9 mouse cellular contexts compared by ENCODE assay signal in the genomic region with DNA sequence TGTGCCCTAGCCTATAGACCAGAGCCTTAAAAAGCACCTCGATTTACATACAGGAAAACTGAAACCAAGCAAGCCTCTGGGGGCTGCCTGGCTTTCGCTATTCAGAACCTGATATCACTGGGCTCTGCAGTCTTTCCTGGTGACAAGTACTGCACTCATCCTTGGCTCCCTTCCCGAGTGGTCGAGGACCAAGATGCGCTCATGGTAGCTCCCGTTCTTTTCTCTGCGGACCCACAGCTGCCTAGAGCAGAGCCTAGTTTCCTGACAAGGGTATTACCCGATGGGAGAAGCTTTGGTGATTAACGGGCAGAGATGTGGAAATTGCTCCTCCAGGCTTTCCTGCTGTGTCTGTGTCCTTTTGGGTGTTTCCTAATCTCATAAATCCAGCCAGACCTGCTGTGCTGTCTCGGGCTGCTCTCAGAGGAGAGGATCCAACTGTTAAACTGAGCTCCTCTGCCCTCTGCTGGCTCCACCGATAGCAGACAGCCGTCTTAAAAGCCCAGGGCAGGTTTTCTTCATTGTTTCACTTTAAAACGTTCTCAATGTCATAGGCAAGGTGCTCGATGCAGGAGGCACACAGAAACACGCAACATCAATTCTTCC. TPM values are rescaled to one million over a fixed set of nuclear protein-coding genes. Genes with fewer than 3 reads are reported as not detected.
DNase-seq lines count a peak whose midpoint lies in the region; ATAC-seq lines count a peak whose summit lies in the region.
"Had no signal": no experiment of that assay in that cellular context is flagged by ENCODE, and none has a peak within 500 bp of the region (broad histone marks: within the 10 kb centered on the region; RNA-seq: fewer than 3 reads in every experiment).

No protein-coding gene starts in this region.

- H3K36me3 ChIP-seq in embryonic facial prominence, embryonic 11.5 days (replicated peaks; ENCODE audit: control insufficient read depth, insufficient read depth, low read depth, low read length) = no peaks in the 10 kb centered on the region
- H3K36me3 ChIP-seq in midbrain, embryonic 11.5 days (ENCODE audit: control insufficient read depth, insufficient read depth, low read length) = no peaks in the 10 kb centered on the region
- H3K36me3 ChIP-seq: G1E had no signal

- no peak overlapping the region for H3K27ac ChIP-seq in embryonic facial prominence, embryonic 11.5 days (replicated peaks; ENCODE audit: low read depth, low read length)
- H3K27ac ChIP-seq in midbrain, embryonic 11.5 days (ENCODE audit: low read depth, low read length) = no peak overlapping the region

- no peak overlapping the region for H3K4me3 ChIP-seq in embryonic facial prominence, embryonic 11.5 days (ENCODE audit: low read depth, low read length)
- H3K4me3 ChIP-seq in midbrain, embryonic 11.5 days (ENCODE audit: low read depth, low read length) = peak overlapping the region; percentile 17; the same call in 1 of the 2 replicates

- no peak overlapping the region for H3K9ac ChIP-seq in embryonic facial prominence, embryonic 11.5 days (replicated peaks; ENCODE audit: low read length)
- H3K9ac ChIP-seq in midbrain, embryonic 11.5 days (ENCODE audit: low read length) = peak overlapping the region; percentile 18; the same call in 1 of the 2 replicates

- intact Hi-C loops in left cerebral cortex, postnatal 4 days (cut with DNase I) = loop anchor here (2.0 kb wide), 2 partner anchors 347 to 445 kb away; no protein-coding TSS in a partner anchor

- no peaks in the 10 kb centered on the region for H3K27me3 ChIP-seq in embryonic facial prominence, embryonic 11.5 days (ENCODE audit: control insufficient read depth, insufficient read depth, low read length)
- H3K27me3 ChIP-seq in midbrain, embryonic 11.5 days (ENCODE audit: control insufficient read depth, insufficient read depth, low read length) = no peaks in the 10 kb centered on the region

- H3K4me1 ChIP-seq in embryonic facial prominence, embryonic 11.5 days (ENCODE audit: control insufficient read depth, insufficient read depth, low read length) = no peaks in the 10 kb centered on the region
- H3K4me1 ChIP-seq in midbrain, embryonic 11.5 days (ENCODE audit: control insufficient read depth, insufficient read depth, low read length) = 0 out of 2 replicates have a peak, but pooled peaks cover 3% of the 10 kb centered on the region

- no peaks in the 10 kb centered on the region for H3K9me3 ChIP-seq in embryonic facial prominence, embryonic 11.5 days (replicated peaks; ENCODE audit: control insufficient read depth, low read length)
- no peaks in the 10 kb centered on the region for H3K9me3 ChIP-seq in midbrain, embryonic 11.5 days (ENCODE audit: control insufficient read depth, low read length)

- no peak for ATAC-seq in embryonic facial prominence, embryonic 11.5 days (replicated peaks; ENCODE audit: insufficient number of reproducible peaks, low FRiP score, low TSS enrichment, low read depth)
- ATAC-seq in midbrain, embryonic 11.5 days (ENCODE audit: low FRiP score) = peak; percentile 86

- peak; percentile 70 for DNase-seq in urinary bladder, postnatal 14 days (ENCODE audit: low spot score)
- DNase-seq in urinary bladder, postnatal 10 days (ENCODE audit: low spot score) = no peak
- DNase-seq in embryonic facial prominence, embryonic 11.5 days (ENCODE audit: low spot score) = peak; percentile 83
- DNase-seq in heart, adult 18-20 months = peak; percentile 69 to 80
- peak; percentile 71 for DNase-seq in kidney, adult 18-20 months
- DNase-seq in left cerebral cortex, postnatal 4 days = peak; percentile 78
- DNase-seq in midbrain, embryonic 11.5 days (ENCODE audit: low spot score, missing footprints) = peak; percentile 92
- DNase-seq in right cerebral cortex, postnatal 36 days (ENCODE audit: low spot score in 2 of 2) = peak; percentile 53 to 68

- H3K4me2 ChIP-seq in embryonic facial prominence, embryonic 11.5 days (ENCODE audit: low read depth, low read length) = peak overlapping the region; percentile 17; the same call in 1 of the 2 replicates
- peak overlapping the region; percentile 49 for H3K4me2 ChIP-seq in midbrain, embryonic 11.5 days

- WGBS in embryonic facial prominence, embryonic 11.5 days = 17% methylated on average over 15 of the region's 15 CpGs
- WGBS in midbrain, embryonic 11.5 days = 18% methylated on average over 15 of the region's 15 CpGs

RNA-seq across cellular contexts. Expression of a gene that starts 7.3 kb away (rescaled TPM):
- 61.2 and 63.7 TPM in 2 replicates for polyA plus RNA-seq in embryonic facial prominence, embryonic 11.5 days (2014; fragmentation: Nextera tagmentation; extraction: Ambion mirVana)
- not detected for total RNA-seq in heart, adult 18-20 months (2021)
- total RNA-seq in left cerebral cortex, postnatal 4 days (2021) = 100 to 1,000 TPM; 251 to 315 TPM
- 35.8 and 44.0 TPM in 2 replicates for polyA plus RNA-seq in midbrain, embryonic 11.5 days (2014; fragmentation: Nextera tagmentation; extraction: Ambion mirVana)
- total RNA-seq: G1E had no signal
- polyA plus RNA-seq: G1E had no signal

RNA-seq across cellular contexts. Expression of a gene that starts 34.1 kb away (rescaled TPM):
- polyA plus RNA-seq in embryonic facial prominence, embryonic 11.5 days (2014; fragmentation: Nextera tagmentation; extraction: Ambion mirVana) = not detected in 2 replicates
- total RNA-seq in heart, adult 18-20 months (2021) = not detected
- under 1 TPM in 1 of 2 experiments, not detected in 1; 0.36 TPM for total RNA-seq in left cerebral cortex, postnatal 4 days (2021)
- polyA plus RNA-seq in midbrain, embryonic 11.5 days (2014; fragmentation: Nextera tagmentation; extraction: Ambion mirVana) = not detected in 2 replicates
- total RNA-seq: G1E had no signal
- polyA plus RNA-seq: G1E had no signal

Comparison
In these comparisons a context has a peak if more than half of its experiments do, and no peak if none do; other contexts are left out.
1. RNA of a gene that starts 7.3 kb away (total RNA-seq): 251 to 315 TPM in left cerebral cortex, postnatal 4 days; not detected in heart, adult 18-20 months; every median in the first group is over 100 times any median in the second.